Mouse (Mus musculus): ENCODE data around the gene Klhl8.
"Not testable (repeated sequence)": the region's sequence is repeated elsewhere in the genome, so short reads cannot be mapped to it uniquely, and the experiment has no call there.

The Klhl8 gene

GRCm38 (mm10) chr5:103910748-103911409 lies at the start of gene Klhl8:
Klhl8 (minus strand) TSS chr5:103911259.
- peak; percentile 82 for DNase-seq

DNA sequence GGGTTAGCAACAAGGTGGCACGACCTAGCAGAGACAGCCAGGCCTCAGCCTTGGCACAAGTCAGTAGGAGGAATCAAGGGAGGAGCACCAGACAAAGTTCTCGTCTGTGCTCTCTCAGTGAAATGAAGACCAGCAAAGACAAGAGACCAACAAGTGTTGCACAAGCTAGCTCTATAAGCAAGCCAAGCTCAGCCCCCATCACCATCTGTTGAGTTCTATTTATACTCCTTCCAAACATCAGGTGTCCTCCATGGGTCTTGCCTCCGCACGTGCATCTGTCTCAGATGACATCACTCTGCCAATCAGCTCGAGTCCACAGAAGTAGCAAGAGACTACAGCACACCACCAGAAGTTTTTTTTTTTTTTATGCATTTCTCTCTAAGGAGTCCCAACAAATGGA lies 43.6 kb upstream of the Klhl8 start:
- DNase-seq: no peak

GRCm38 (mm10) chr5:103953135-103954083 lies 42.4 kb upstream of the Klhl8 start:
- DNase-seq: no peak

DNA sequence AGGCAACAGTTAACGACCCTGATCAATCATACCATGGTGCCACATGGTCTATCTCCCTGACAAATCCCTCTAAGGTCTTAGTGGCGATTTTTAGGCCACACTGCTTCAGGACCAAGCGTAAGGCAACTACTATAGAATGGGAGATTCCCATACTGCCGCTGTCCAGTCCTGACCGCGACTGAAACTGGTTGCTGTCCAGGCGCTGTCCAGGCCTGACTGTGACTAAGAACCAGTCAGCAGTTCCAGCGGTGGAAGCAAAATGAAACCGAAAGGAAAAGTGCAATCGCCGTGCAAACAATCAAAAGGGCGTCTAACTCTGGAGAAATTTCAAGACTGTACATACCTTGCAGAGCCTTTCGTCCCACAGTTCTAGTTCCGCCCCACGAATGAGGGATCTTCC lies 39.1 kb upstream of the Klhl8 start:
- not testable (repeated sequence) for DNase-seq

DNA sequence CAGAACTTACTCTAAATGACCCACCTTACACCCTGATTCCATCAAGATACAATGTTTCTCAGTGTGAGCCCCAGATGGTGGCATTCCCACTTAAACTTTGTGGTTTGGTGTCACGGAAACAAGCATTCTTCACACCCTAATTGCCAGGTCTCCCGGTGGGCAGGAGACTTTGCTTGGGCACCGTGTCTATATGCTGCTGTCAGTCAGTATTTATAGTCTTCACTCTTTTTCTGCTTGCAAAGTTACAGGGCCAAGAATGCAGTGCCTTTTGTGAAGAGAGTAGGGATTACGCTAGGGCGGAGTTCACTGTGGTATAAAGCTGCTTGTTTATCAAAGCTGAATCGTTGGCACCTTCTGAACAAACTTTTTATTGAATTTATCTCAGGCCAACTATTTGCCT lies 32.1 kb upstream of the Klhl8 start:
- no peak for DNase-seq

DNA sequence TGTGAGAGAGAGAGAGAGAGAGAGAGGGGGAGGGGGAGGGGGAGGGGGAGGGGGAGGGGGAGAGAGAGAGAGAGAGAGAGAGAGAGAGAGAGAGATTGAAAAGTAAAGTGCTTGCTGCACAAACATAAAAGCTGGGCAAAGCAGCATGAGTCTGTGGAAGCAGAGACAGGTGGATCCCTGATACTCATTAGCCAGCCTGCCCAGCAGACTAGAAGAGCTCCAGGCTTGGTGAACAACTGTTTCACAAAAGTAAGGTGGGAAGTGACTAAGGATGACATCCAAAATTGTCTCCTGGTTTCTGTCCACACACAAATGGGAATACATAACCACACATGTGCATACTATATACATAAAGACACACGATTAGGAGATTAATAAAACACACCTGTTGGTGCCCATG lies 28.8 kb upstream of the Klhl8 start:
- no peak for DNase-seq

DNA sequence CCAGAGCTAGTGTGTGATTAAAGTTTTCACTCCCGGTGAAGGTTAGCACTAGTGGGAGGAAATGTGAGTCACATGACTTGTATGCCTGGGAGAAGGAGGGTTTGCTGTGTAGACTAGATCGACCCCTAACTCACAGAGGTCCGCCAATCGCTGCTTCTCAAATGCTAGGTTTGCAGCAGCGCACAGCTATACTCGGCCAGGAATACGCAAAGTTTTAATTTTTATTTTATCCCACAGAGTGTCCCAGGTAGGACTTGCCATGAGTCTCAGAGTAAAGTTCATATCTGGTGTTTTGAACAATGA lies 28.2 kb upstream of the Klhl8 start:
- no peak for DNase-seq

DNA sequence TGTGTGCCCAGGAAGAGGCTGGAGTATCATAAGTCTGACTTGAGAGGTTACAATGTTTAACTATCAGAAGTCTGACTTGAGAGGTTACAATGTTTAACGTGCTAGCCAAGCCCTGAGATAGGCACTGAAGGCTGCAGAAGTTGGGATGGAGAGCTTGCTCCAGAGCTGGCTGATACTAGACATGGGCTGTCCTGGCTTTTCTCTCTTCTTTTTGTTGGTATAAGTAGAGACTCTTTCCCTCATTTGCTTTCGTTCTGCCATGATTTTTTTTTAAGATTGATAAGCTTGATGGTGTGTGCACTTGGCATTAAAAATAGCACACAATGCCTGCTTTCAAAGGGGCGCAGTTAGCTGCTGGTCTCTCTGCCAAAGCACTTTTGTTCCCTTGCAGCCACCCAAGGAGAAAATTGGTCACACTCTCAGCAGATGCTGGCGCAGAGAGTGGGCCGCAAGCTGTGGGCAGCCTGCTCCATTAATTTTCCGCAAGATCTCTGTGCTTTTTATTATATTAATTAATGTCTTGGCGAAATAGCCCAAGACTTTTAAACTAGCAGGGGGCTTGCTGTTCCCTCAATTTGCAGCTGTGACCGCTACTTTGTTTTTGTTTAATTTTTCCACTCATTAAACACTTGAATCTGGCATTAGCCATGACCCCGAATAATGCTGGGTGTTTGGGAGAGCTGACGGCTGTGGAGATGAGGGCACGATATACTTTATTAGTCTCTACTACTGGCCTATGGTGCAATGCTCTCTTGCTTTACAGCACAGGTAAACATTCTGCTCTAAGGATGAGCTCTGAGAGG lies 27.7 kb upstream of the Klhl8 start:
- DNase-seq: no peak

GRCm38 (mm10) chr5:103936906-103937589 lies 26.0 kb upstream of the Klhl8 start:
- peak; percentile 33 for DNase-seq

DNA sequence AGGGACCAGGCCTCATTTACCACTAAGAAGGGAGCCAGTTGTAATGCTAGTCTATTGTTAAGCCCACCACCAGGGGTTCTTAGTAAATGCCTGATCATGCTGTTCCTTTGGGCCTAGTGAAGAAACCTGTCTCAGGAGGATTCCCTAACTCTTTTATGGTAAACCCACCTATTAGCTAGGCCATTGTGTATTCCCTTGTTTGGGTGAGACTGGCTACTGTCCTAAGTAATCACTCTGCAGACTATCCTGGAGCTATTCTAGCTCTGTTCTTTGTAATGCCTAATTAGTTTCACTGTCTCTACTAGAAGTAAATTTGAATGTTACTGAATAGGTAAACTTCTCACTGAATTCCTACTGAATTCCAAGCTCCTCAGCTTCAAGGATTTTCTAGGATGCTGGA lies 20.9 kb upstream of the Klhl8 start:
- DNase-seq: not testable (repeated sequence)

DNA sequence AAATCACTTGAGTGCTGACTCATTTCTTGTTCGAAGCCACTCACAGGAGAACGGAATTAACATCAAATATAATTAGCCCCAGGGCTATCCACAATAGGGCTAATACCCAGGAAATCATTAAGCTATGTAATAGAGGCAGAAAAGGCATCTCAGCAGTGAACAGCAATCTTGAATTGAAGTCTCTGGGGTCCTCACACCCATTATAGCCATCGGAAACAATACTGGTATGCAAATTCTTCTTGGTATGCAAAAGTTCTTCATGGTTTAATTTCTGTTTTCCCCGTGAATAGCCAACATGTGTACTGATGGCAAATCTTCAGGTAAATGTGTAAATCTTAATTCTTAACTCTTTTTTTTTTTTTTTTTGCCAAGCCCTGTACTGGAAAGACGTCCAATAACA lies 19.5 kb upstream of the Klhl8 start:
- DNase-seq: no peak

DNA sequence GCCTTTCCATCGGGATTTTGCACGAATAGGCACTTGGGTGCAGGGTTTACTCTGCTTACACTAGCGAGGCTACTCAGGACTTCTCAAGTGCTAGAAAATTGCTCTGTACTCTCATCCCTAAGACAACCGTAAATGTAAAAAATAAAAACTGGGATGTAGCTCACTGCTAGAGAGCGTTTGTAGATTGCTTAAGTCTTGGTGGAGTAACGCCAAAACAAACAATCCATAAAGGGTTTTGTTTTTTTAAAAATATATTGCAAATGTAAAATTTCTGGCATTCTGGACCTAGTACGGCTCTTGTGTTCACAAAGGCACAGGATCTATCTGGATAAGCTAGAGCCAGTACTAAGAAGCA lies 17.1 kb upstream of the Klhl8 start:
- DNase-seq: no peak

- peak; percentile 93 for DNase-seq
These were observed 16.6 kb upstream of the Klhl8 start for GRCm38 (mm10) chr5:103927429-103928195.

GRCm38 (mm10) chr5:103926398-103926797 lies 15.3 kb upstream of the Klhl8 start:
- peak; percentile 43 for DNase-seq

DNA sequence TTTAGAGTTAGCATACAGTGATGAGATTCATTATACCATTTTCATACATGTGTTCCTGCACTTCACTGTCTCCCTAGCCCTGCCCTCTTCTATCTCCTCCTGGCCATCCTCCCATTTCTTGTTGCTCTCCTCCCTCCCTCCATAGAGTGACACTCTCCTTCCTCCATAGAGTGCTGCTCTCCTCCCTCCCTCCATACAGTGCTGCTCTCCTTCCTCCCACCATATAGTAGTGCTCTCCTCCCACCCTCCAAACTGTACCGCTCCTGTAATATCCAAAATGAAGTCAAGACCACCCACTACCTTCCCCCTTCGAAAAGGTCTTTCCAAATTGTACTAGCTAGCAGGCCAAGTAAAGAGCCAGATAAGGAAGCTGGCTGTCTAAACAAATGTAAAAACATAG lies 12.7 kb upstream of the Klhl8 start:
- no peak for DNase-seq

GRCm38 (mm10) chr5:103923101-103923500 lies 12.0 kb upstream of the Klhl8 start:
- DNase-seq: no peak

GRCm38 (mm10) chr5:103922436-103922835 lies 11.4 kb upstream of the Klhl8 start:
- no peak for DNase-seq

DNA sequence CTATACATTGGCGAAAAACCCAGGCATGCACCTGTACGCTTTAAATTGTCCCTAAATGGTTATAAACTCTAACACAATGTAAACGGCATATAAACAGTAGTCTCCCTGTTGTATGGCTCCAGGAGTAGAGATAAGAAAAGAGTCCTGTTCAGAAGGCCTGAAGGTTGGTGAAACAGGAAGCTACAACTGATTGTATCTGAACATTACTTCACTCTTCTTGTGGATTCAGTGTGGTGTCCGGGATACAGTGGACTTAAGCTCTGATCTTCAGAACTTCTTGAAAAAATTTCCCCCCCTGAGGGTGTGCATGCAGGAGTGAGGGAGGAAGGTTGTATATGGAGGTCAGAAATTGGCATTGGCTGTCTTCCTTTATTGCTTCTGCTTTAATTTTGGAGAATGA lies 8.4 kb upstream of the Klhl8 start:
- no peak for DNase-seq

DNA sequence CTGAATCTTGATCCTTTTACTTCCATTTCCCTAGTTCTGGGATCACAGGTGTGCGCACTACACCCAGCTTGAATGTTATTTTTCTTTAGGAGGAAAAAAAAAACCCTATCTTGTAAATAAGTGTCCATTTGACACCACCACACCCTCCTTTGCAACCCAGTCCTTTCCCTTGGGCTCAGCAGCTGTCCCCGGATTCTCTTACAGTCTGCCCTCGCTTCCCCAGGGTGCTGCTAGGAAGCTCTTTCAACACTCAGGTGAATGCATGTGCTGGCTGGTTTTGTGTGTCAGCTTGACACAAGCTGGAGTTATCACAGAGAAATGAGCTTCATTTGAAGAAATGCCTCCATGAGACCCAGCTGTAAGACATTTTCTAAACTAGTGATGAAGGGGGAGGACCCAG lies 7.2 kb upstream of the Klhl8 start:
- DNase-seq: no peak

DNA sequence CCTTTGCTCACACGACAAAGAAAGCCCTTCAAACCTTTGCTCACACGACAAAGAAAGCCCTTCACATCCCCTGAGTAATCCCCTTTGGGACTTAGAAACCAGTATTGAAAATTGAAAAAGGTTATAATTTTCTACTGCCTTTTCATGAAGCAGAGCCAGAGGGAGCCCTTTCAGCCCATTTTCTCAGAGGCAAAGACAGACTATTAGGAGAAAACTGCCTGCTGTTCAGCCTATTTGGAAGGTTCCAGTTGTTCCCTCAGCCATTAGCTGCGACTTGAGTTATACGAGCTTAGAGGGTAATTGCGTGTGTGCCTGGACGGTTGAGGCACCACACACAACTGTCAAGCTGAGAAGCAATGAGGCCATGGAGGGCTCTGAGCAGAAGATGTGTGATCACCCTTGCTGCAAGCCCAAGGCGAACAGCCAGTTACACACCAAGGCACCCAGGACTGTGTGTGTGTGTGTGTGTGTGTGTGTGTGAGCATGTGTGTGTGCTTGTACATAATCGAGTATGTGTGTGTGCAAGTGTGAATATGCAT lies 6.4 kb upstream of the Klhl8 start:
- no peak for DNase-seq

DNA sequence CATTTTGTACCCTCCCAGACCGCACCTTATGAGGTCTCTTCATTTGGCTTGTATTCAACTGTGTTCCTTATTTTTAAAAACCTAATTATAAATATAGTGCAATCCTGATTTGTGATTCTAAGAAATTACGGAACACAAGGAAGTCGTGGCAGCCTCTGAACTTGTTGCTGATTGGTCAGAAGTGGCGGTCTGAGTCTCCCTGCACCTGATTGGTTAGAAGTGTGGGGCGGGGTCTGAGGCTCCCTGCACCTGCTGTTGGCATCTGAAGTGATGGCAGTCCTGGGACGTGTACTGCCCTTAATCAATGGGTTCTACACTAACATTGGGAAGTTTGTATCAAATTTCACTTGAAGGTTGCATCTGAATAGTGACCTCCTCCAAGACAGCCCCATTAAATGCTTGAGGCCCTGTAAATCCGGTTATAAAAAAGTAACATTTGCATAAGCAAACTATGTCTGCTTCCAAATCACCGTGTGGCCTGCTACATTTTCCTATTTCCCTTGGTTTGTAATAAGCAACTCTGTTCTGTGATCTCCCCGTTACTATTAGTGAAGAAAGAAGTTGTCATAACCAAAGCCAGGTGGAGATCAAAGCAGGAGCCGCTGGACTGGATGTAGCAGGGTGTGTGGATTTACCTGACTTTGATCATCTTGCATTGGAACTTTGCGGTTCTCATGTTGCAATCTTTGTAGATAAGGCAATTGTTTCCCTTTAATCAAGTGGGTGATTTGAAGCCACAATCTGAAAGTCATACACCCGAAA lies 5.7 kb upstream of the Klhl8 start:
- no peak for DNase-seq
